Comparison of ENCODE assay signal across 8 mouse cellular contexts in the genomic region with DNA sequence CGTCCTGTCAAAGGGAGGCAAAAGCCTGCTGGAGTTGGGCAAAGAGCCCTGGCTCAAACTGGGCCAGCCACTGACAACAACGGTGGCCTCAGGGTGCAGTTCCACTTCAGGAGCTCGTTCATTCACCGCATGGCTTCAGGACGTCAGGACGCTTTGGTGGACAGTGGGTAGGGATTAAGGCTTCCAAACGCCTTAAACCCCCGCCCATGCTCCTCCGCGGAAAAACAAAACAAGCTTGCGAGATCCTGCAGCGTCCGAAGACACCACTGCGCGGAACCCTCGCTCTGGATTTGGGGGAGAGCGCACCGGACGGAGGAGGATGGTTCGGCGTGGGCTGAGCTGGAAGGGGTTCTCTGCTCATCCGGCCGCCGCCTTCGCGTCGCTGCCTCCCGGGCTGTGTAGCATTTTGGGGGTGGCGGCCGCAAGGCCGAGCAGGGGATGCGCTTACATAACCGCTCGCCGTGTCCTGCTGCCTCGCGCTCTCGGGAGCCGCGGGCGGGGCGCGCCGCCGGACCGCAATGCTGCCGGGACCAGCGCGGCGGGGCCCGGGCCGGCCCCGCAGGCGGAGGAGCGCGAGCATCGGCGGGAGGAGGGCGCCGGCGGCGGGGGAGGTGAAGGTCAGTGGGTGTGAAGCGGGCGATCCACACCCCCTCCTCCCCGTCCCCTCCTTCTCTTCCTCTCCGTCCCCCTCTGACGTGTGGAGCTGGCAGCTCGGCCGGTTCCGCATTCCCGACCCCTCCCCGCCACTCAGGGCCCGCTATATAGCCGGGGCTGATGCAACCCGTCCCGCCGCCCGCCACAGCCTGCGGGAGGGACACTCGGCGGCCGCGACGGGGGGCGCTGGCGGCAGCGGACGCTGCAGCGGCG. TPM values are rescaled to one million over a fixed set of nuclear protein-coding genes. Genes with fewer than 3 reads are reported as not detected.
DNase-seq lines count a peak whose midpoint lies in the region; ATAC-seq and TF ChIP-seq lines count a peak whose summit lies in the region.

A gene (plus strand): TSS at position 417 of the 867 bp plus-strand sequence.

- no peaks in the 10 kb centered on the region for H3K36me3 ChIP-seq in forebrain, embryonic 15.5 days
- H3K36me3 ChIP-seq in neural tube, embryonic 15.5 days: no peaks in the 10 kb centered on the region

- DNase-seq in CD8-positive naive resting alpha-beta T cell, adult 2 months (ENCODE audit: low read depth in 2 of 2, low spot score in 2 of 2): peak; percentile 2 to 19
- DNase-seq in cerebellum, adult 11 months: peak; percentile 77
- DNase-seq in heart, postnatal 14 days: peak; percentile 95 to 97
- DNase-seq in layer of hippocampus, adult 18-20 months (ENCODE audit: low spot score in 2 of 2): peak; percentile 70 to 82
- peak; percentile 96 for DNase-seq in lung, adult 2 months
- DNase-seq in testis, postnatal 10 days (ENCODE audit: low spot score): peak; percentile 91

- H3K9ac ChIP-seq in forebrain, embryonic 15.5 days (replicated peaks): peak within 1 kb of the TSS; percentile 82
- peak within 1 kb of the TSS; percentile 94 for H3K9ac ChIP-seq in neural tube, embryonic 15.5 days (replicated peaks)

- peak within 1 kb of the TSS; percentile 82 for H3K4me3 ChIP-seq in forebrain, embryonic 15.5 days
- peak within 1 kb of the TSS; percentile 77 for H3K4me3 ChIP-seq in lung, adult 2 months (replicated peaks; ENCODE audit: extremely low read depth, low read depth, low read length)
- H3K4me3 ChIP-seq in neural tube, embryonic 15.5 days (replicated peaks): peak within 1 kb of the TSS; percentile 93

- TF ChIP-seq POLR2A in lung, adult 2 months (IDR thresholded peaks at IDR 0.05; ENCODE audit: borderline replicate concordance, extremely low read depth, low read depth, low read length): peak; percentile 53; the same call in 1 of the 2 replicates

- intact Hi-C loops in heart, postnatal 14 days (cut with DNase I): loop anchor here (2.0 kb wide), 1 partner anchor 66 kb away; no protein-coding TSS in a partner anchor

- H3K9me3 ChIP-seq in forebrain, embryonic 15.5 days: no peaks in the 10 kb centered on the region
- no peaks in the 10 kb centered on the region for H3K9me3 ChIP-seq in neural tube, embryonic 15.5 days (replicated peaks)

- peak within 1 kb of the TSS; percentile 75 for H3K27ac ChIP-seq in forebrain, embryonic 15.5 days (replicated peaks)
- H3K27ac ChIP-seq in neural tube, embryonic 15.5 days (replicated peaks): peak within 1 kb of the TSS; percentile 93

- no peak for TF ChIP-seq CTCF in lung, adult 2 months (IDR thresholded peaks at IDR 0.05; ENCODE audit: insufficient read depth, low read length)

- peaks cover 35% of the 10 kb centered on the region for H3K4me1 ChIP-seq in forebrain, embryonic 15.5 days
- H3K4me1 ChIP-seq in lung, adult 2 months (ENCODE audit: control insufficient read depth, insufficient read depth, low read length): peaks cover 21% of the 10 kb centered on the region
- peaks cover 54% of the 10 kb centered on the region for H3K4me1 ChIP-seq in neural tube, embryonic 15.5 days

- WGBS in forebrain, embryonic 15.5 days: under 1% methylated on average over 79 of the region's 90 CpGs
- WGBS in lung, adult 2 months: under 1% methylated on average over 83 of the region's 90 CpGs
- under 1% methylated on average over 71 of the region's 90 CpGs for WGBS in neural tube, embryonic 15.5 days

- H3K4me2 ChIP-seq in forebrain, embryonic 15.5 days (replicated peaks): peak within 1 kb of the TSS; percentile 94
- peak within 1 kb of the TSS; percentile 63 for H3K4me2 ChIP-seq in neural tube, embryonic 15.5 days

- peaks cover 4% of the 10 kb centered on the region; the same call in 1 of the 2 replicates for H3K27me3 ChIP-seq in forebrain, embryonic 15.5 days
- H3K27me3 ChIP-seq in neural tube, embryonic 15.5 days (replicated peaks): no peaks in the 10 kb centered on the region

- ATAC-seq in forebrain, embryonic 15.5 days (replicated peaks): peak; percentile 83
- ATAC-seq in neural tube, embryonic 15.5 days (ENCODE audit: low FRiP score): peak; percentile 91

RNA-seq across cellular contexts. Expression of the gene that starts here (rescaled TPM):
- 0.10 and 0.50 TPM in 2 replicates for polyA plus RNA-seq in forebrain, embryonic 15.5 days (2015; fragmentation: Nextera tagmentation; extraction: Ambion mirVana)
- total RNA-seq in heart, postnatal 14 days (2021): 10 to 100 TPM; 15.6 to 20.0 TPM
- 10 to 100 TPM; 44.6 to 55.5 TPM for total RNA-seq in layer of hippocampus, adult 18-20 months (2021)
- 21.6 and 30.9 TPM in 2 replicates for polyA plus RNA-seq in lung, adult 2 months (2012; rRNA removed)
- polyA plus RNA-seq in neural tube, embryonic 15.5 days (2015; fragmentation: Nextera tagmentation; extraction: Ambion mirVana): 0.68 and 0.69 TPM in 2 replicates

Comparison
In these comparisons a context has a peak if more than half of its experiments do, and no peak if none do; other contexts are left out.
1. Peak in every context shown above with its lines: DNase-seq, ATAC-seq, H3K4me3 ChIP-seq and H3K27ac ChIP-seq.
2. RNA of the gene that starts here (polyA plus RNA-seq): 21.6 to 30.9 TPM in lung, adult 2 months; 0.68 to 0.69 TPM in neural tube, embryonic 15.5 days and 0.10 to 0.50 TPM in forebrain, embryonic 15.5 days; every median in the first group is over 10 times any median in the second.
3. Peak in ATAC-seq, H3K4me3 ChIP-seq, H3K27ac ChIP-seq, H3K9ac ChIP-seq and H3K4me2 ChIP-seq in forebrain, embryonic 15.5 days; RNA of the gene not detected or under 1 TPM.
4. Peak in ATAC-seq, H3K4me3 ChIP-seq, H3K27ac ChIP-seq, H3K9ac ChIP-seq and H3K4me2 ChIP-seq in neural tube, embryonic 15.5 days; RNA of the gene not detected or under 1 TPM.
5. DNase-seq: peak in every context shown above with its lines; median percentile 96 in heart, postnatal 14 days; 96 in lung, adult 2 months; 91 in testis, postnatal 10 days; 77 in cerebellum, adult 11 months; 76 in layer of hippocampus, adult 18-20 months; 10 in CD8-positive naive resting alpha-beta T cell, adult 2 months.